Mouse (Mus musculus) heart, adult 11 months (tissue): ENCODE data around the gene Copz2.

ENCODE experiments used
- DNase-seq: peaks from one replicate; pipeline ENCODE4 v3.0.0; 2022

The Copz2 gene

DNA sequence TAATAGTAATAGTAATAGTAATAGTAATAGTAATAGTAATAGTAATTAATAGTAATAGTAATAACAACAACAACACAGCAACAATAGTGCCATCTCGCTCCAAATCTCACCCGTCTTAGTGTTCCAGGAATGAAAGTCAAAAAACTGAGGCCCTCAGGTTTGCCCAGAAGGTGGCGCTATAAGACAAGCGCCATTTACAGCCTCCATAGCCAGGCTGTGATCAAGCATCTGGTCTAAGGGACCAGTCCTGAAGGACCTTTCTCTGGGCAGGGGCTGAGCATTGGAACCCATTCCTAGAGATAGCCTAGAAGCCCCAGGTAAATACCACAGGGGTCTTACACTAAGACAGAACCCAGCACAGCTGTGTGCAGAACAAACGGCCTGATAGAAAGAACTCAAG is 17.5 kb downstream of the Copz2 start:
- DNase-seq: peak; percentile 92

DNA sequence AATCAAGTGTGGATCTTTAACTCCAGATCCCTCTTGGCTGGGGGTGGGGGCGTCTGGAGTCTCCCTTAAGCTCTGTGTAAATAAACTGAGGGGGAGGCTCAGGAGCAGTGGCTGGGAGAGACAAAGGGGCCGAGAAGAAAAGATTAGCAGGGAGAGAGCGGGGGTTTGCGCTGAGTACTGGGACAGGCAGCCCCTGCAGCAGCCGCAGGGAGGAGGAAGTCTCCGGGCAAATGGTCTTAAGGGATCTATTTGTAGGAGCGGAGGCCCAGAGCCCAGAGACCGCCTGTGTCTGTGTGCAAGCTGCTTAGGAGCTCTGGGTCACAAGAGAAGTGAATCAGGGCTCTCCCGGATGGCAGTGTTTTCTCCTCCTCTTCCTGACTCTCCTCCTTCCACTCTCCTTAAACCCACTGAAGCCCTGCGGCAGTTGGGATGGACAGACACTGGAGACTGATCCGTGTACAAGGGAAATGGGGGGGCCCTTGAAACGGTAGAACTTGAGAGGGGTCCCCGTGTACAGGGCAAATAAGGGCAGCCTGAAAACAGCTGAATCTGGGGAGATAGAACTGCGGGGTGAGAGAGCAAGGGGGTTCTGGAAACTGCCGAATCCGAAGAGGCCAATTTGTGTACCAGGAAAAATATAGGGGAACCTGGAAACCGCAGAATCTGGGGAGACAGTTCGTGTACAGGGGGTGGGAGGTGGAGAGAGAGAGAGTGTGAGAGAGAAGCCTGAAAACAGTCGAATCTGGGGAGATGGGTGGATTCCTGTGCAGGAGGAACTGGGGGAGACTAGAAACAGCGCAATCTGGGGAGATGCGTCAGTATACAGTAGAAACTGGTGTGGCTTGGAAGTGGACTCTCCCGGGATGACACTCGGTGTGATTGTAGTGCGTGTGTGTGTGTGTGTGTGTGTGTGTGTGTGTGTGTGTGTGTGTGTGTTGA is 23.0 kb downstream of the Copz2 start:
- DNase-seq: no peak

DNA sequence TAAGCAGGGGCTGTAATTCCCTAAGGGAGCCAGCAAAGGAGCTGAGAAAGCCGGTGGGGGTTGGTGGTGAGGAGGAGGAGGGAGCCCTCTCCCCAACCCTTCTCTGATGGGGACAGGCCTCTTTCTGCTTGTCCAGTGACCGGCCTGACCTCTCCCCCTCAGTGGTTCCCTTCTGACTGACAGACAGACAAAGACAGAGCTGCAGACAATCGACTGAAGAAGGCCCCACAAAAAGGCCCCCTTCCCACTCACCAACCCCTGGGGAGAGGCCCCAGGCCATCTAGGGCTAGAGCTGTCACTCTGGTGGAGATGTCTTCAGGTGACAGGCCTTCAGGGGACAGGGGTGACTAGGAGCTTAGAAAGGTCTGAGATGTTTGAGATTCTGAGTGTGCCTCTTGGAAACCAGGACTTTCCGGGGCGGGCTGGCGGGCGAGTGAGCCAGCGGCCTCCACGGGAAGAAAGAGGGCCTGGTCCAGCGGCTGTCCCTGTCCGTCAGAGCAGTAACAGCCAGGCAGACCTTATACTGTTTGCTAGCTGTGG is 24.0 kb downstream of the Copz2 start:
- DNase-seq: no peak

DNA sequence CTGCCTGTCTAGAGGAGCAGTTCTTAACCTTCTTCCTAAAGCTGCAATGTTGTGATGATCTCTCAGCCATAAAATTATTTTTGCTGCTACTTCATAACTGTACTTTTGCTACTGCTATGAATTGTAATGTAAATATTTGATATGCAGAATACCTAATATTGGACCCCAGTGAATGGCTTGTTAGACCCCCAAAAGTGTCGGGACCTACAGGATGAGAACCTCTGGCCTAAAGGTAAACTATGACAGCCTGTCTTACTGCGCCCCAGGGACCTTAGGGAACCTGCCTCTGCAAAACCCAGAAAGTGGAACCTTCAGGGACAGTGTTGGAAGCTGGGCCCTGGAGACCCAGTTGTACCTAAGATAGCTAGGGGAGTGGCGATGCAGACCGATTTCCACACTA is 25.6 kb downstream of the Copz2 start:
- DNase-seq: no peak

DNA sequence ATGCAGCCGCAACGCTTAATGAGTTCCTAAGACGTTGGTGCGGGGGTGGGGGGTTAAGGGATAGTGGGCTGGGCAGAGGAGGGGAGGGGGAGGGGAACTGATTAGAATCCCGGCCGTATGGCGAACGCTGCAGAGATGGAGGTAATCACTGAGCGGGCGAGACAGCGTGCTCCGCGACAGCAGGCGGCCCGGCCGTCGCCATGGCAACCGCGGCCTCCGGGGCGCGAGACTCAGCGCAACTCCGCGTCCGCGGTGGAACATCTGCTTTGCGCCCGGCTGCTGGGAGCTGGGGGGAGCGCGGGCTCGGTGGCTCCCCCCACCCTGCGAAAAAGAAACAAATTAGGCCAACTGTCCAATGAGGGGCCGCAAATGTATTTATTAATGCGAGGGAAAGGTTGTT is 26.1 kb downstream of the Copz2 start:
- peak; percentile 90 for DNase-seq

DNA sequence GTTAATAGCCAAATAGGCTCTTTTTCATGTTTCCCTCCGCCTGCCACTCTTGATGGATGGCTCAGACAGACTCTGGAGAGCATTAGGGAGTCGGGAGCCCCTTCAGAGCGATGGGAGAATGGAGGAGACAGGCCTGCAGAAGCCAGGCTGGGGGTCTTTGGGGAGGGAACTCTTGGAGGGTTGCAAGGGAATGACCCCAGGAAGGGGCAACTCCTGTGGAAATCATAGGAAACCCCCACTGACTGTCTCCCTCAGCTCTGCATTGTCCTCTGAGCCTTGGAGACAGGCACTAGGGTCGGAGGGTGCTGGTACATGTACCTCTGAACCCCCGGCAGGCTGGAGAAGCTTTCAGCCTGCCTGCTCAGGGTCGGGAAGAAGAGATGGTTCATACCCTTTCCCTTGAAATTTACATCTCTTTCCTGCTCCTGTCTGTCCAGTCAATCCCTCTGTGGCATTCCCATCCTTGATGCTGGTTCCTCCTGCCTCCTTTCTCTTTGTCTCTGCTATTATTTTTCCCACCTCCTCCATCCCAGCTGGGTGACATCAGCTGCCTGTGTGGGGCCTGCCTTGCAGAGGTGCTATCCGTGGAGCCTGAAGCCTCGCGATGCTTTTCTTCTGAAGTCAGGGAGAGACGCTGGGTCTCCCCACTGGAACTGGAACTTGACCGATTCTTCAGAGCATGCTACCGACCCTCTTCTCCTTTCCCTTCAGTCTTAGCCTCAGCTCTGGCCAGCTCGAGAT is 26.8 kb downstream of the Copz2 start:
- peak; percentile 59 for DNase-seq

DNA sequence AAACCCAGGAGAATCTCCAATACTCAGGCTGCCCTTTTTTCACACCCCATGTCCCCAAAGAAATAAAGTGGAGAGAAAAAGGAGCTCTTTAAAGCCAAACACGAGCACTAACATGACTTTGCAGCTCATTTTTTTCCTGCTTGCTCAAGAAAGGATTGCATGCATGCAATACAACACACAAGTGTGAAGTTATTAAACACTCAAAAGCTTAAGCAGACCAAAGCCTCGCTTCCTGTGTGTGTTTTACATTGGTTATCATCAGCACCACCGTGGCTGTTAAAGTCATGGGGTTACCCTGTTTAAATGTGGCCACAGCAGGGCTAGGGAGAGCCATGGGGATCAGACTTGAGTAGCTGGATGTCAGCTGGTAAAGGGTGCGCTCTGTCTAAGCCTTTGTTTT is 27.4 kb downstream of the Copz2 start:
- DNase-seq: no peak

DNA sequence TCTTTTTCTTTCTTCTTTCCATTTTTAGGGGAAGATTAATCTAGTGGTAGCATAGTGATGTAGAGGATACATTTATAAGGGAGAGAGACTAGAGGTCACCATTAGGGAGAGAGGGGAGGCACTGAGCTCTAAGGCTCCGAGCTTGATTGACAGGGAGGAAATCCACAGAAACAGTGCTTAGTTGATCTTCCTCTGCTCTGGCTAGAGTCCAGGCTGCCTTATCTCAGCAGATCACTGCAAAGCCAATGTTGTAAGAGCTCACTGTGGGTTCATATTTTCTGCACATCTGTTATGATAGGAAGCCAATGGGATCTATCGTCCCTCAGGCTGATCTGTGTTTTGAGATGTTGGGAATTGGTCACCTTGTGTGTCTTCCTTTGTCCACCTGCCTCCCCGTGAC is 29.0 kb downstream of the Copz2 start:
- DNase-seq: no peak

DNA sequence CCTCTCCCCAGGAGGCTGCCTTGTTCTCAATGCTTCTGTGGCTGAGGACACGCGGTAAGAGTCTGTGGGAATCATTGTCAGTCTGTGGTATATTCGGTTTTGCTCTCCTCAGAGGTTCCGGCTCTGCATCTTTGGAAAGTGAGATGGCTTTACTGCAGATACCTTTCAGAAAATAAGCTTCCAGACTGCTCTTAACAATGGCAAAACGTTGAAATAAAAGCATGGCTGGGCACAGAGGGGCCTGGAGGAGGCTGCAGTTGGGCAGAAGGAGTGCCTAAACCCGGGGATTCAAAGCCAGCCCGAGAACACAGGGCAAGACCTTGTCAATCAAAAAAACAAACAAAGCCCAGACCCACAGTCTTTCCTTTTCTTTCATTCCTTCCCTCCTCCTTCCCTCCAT is 29.7 kb downstream of the Copz2 start:
- DNase-seq: no peak

DNA sequence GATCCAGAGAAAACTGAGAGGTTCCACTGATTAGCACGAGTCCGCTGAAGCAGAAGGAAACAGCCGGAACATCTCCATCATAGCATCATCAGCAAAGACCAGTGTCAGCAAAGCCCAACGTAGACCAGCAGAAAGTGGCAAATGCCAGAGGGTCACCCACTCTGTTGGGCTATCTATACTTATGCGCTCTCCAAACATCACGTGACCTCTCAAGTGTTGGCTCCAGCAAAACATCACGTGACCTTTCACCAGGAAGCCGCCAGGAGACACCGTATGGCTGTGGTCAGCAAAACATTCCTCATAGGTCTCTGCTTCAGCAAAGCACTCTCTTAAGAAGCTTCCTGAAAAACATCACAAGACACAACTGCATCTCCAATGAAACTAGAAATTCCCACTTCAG is 30.6 kb downstream of the Copz2 start:
- peak; percentile 71 for DNase-seq

DNA sequence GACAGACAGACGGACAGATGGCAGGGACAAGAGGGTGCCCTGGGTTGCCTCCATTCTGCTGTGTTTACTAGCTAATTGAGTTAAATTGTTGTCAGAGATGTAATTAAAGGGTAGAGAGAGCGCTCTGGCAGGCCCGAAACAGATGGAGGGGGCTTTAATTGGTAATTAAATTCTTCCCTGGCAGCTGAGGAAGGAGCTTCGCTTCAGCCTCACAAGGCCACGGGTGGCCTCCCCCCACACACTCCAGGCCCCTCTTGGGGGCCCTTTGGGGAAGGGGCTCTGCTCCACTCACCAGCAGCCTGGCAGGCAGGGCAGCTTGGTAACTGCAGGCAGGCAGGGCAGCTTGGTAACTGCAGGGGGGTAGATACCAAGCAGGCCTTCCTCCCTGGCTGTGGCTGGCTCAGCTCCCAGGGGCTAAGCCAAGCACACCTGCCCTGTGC is 36.3 kb downstream of the Copz2 start:
- DNase-seq: no peak

DNA sequence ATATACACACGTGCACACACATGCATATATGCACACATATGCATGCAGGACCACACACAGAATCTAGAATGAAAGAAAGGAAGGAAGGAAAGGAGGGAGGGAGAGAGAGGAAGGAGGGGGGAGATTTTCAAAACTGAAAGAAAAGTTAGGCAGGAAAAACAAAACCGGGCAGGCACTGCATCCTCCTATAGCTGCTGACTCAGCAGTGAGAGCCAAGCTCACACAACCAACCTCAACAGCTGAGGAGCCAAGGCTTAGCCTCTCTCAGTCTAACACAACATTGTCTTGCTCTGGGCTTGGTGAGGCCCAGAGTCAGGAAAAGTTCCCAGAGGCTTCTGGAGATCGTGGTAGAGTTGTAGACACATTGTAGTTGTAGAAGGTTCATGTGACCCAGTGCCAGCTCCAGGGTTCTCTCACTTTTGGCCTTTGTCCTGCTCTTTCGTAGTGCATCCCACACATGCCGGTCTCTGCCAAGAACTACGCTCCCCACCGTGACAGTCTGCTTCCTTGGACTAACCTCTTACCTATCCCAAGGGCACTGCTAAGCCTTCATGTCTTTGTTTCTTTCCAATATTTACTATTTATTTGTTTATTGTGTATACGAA is 37.4 kb downstream of the Copz2 start:
- no peak for DNase-seq

DNA sequence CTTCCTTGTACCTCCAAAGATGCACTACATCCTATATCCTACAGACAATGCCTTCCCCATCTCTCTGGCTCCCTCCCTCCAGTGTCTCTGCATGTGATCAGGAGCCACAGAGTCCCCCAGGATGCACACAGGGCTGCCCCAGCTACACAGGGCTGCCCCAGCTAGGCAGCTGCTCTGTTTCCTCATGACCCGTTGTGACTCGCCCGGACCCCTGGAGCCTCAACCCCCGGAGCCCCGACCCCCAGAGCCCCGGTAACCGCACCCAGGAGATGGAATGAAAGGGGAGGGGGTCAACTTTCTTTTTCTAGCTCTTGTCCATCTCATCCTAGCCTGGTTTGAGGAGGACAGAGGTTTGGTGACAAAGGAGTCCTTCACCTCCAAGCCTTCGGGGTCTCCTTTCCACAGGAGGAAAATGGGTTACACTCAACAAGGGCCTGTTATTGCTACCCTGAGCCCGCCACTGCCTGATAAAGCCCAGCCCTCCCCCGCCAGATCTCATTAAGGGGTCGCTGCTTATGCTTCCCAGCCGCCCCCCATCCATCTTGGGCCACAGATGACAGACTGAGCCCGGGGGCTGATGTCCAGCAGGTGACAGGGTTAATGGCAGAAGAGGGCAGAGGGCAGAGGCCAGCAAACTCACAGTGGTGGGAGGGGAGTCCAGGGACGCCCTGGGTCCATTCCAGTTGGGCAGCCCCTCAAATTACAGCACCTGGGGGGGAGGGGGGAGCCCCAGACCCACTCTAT is 42.3 kb downstream of the Copz2 start:
- DNase-seq: peak; percentile 87

DNA sequence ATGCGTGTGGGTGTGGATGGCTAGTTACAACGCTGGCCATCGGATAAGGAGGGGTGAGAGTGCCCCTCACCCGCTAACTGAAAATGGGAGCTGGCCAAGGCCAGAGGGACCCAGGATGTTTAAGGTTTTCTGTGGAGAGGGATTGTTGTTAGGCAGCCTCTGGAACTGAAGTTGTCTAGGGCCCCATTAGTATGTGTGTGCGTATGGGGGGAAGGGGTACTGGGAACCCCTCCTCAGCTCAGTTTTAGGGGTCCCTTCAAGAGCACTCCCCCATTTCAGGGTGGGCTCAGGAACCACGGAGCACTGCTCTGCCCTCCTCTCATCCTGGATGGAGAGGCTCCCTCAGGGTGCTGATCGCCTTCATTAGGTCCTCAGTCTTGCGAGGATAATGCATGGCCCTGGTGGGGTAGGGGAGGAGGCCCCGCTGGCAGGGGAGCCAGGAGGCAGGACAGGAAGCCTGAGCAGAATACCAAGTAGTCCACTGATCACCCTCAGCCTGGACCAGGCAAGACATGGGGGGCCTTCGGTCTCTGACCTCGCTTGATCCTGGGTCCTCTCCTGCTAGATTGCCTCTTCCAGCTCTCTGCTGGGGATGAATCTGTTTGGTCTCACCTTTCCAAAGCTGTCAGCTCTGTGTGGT is 43.7 kb downstream of the Copz2 start:
- peak; percentile 87 for DNase-seq

DNA sequence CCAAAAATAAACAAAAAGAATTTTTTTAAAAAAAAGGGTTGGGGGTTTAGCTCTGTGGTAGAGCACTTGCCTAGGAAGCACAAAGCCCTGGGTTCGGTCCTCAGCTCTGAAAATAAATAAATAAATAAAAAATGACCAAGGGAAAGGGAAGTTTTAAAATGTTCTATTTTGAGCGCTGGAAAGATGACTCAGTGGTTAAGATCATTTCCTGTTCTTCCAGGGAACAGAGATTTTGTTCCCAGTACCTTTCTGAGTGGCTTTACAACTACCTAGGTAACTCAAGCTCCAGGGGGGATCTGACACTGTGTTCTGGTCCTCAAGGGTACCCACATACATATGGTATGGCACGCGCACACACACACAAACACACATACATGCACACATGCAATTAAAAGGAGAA is 46.2 kb downstream of the Copz2 start:
- no peak for DNase-seq

DNA sequence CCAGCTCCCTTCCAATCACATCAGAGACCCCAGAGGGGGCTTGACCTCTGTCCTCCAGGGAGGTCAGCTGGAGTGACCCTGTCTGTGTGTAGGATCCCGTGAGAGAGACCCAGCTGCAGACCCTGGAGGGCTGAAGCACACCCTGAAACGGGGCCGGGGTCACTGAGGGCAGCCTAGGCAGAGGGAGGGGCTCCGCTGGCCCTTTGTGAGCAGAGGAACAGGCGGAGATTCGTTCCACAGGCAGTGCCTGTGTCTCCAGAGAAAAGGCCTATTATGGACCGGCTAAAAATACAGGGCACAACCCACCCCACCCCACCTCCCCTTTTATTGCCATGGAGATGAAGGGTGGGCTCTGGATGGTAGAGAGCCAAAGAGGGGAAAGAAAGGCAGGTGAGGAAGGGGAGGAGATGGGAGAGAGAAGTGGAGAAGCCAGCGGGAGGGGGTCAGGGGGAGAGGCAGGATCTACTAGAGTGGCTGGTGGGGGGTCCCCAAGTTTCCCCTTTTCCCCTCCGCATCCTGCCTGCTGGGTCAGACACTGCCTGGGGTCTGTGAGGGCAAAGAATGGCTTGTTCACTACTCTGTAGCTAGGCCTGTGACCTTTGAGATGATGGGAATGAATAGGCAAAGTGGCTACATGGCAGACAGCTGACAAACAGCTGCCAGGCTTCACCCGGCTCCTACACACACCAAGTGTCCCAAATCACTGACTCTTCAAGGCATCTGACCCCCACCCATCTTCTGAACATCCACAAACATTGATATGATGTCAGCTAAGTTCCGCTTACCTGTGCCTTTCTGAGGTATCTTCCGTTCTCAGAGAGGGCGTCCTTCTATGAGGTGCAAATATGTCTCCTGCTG is 50.0 kb downstream of the Copz2 start:
- peak; percentile 90 for DNase-seq

DNA sequence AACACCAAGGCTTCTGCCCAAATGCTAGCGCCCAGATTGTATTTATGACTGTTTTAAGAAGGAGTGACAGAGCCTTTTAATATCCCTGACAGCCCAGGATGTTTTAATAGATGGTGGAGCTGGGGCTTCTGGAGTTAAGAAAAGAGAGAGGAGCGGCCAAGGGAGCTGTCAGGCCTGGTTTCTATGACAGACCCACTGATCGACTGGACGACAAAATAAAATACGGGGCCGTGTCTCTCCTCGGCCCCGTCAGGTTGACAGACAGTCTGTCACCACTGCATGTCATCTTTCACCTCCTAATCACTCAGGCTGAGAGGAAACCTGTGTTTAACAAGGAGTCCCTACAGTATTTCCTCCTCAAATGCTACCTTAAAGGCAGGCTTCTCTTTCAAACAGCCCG is 51.7 kb downstream of the Copz2 start:
- DNase-seq: peak; percentile 81

DNA sequence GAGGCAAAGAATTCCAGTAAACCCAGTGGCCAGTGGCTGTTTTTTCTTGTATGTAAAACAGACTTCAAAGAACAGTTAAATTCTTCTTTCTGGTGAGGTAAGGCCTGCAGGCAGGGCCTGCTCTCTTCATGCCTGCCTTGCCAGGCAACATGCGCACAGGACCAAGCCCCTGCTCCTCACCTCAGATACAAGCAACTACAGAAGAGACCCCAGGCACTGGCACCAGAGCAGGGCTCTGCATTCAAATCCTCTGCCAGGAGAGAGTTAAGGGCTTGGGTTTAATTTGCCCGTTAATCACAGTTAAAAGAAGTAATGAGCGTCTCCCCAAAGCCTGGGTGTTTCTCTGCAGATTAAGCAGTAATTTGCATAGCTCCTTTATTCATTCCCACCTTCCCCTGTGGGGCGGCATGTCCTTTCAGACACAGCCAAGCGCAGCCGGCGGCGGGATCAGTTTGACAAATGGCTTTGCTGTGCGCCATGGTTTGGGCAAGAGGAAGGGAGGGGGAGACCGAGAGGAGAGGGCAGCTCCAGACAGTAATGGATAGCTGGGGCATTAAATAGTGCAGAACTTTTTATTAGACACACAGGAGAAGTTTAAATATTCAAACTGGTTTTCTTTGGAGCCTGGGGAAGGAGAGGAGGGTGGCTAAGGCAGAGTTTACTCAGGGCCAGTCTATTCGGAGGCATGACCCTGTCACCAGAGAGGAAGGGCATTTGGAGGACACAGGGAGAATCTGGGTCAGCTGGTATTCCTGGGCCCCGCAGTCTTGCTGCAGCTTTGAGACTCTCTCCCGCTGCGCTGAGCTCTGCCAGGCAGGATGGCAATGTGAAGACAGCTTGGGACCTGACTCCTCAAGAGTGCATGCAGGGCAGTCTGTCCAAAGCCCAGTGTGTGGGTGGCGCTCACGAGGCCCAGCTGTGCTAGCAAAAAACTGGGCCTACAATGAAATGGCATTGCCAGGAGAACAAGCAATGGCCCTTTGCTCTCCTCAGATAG is 53.3 kb downstream of the Copz2 start:
- peak; percentile 88 for DNase-seq

DNA sequence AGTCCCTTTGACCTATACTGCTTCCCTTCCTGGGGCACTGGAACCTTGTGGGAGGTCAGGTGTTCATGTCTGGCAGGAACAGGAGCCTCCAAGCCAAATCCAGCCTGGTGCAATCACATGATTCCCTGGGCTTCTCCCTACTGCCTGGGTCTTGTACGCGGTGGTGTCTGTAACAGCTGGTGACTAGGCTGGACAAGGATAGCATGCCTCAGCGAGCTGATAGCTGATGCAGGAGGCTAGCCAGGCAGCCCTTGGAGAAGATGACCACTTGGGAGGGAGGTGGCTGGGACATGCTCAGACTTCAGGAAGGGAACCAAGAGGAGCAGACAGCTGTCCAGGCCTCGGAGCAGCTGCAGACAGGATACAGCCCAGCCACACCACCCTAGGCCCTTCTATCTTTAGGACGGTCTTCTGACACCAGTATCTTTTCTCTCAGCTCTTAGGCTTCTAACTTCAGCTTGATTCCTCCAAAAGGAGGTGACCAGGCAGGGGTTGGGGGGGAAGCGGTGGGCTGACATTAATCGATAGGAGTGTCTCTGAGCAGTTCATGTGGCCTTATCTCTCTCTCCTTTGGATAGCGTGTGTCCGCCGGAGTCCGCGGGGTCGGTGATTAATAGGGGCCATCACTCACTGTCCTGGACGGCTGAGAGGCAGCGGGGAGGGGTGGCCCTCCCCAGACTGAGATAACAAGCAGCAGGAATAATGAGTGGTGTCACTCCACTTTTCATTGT is 56.9 kb downstream of the Copz2 start:
- DNase-seq: peak; percentile 98
